Mouse (Mus musculus): Measurements from ENCODE around the gene Tbc1d16.
"Not testable (repeated sequence)": the region's sequence is repeated elsewhere in the genome, so short reads cannot be mapped to it uniquely, and the experiment has no call there.

- peak; percentile 4; the same call in 1 of the 2 replicates for TF ChIP-seq CTCF (IDR thresholded peaks at IDR 0.05; ENCODE audit: extremely low read depth, insufficient read depth, insufficient read length, insufficient replicate concordance)
- not testable (repeated sequence) for TF ChIP-seq POLR2A (IDR thresholded peaks at IDR 0.05; ENCODE audit: low read depth, low read length)
These were observed 44.2 kb upstream of the Tbc1d16 start for GRCm38 (mm10) chr11:119272492-119272891.

Data from spleen, adult 2 months (tissue).